Comparison of ENCODE assay signal across 9 mouse cellular contexts in genomic region chr1:170907111-170907455, GRCm38 (mm10). TPM values are rescaled to one million over a fixed set of nuclear protein-coding genes. Genes with fewer than 3 reads are reported as not detected.
DNase-seq lines count a peak whose midpoint lies in the region; ATAC-seq and TF ChIP-seq lines count a peak whose summit lies in the region.
"Had no signal": no experiment of that assay in that cellular context is flagged by ENCODE, and none has a peak within 500 bp of the region (broad histone marks: within the 10 kb centered on the region; RNA-seq: fewer than 3 reads in every experiment).

No protein-coding gene starts in this region.

- peak overlapping the region; percentile 53 for H3K4me3 ChIP-seq in kidney, embryonic 15.5 days (replicated peaks)
- peak overlapping the region; percentile 53 for H3K4me3 ChIP-seq in embryonic facial prominence, embryonic 14.5 days (ENCODE audit: low read depth, low read length)
- peak overlapping the region; percentile 56 for H3K4me3 ChIP-seq in hindbrain, postnatal 0 days (ENCODE audit: low read length)
- peak overlapping the region; percentile 62 for H3K4me3 ChIP-seq in midbrain, postnatal 0 days (ENCODE audit: low read depth, low read length)

- peak overlapping the region; percentile 97 for H3K4me2 ChIP-seq in kidney, embryonic 15.5 days
- H3K4me2 ChIP-seq in embryonic facial prominence, embryonic 14.5 days (ENCODE audit: low read depth, low read length) = peak overlapping the region; percentile 91
- H3K4me2 ChIP-seq in hindbrain, postnatal 0 days (ENCODE audit: low read depth, low read length) = peak overlapping the region; percentile 86
- H3K4me2 ChIP-seq in midbrain, postnatal 0 days (ENCODE audit: low read depth, low read length, poor library complexity, severe bottlenecking) = peak overlapping the region; percentile 97

- peaks cover 17% of the 10 kb centered on the region for H3K4me1 ChIP-seq in kidney, embryonic 15.5 days
- peaks cover 5% of the 10 kb centered on the region; the same call in 1 of the 2 replicates for H3K4me1 ChIP-seq in embryonic facial prominence, embryonic 14.5 days (ENCODE audit: control insufficient read depth, insufficient read depth, low read length)
- peaks cover 3% of the 10 kb centered on the region; the same call in 1 of the 2 replicates for H3K4me1 ChIP-seq in hindbrain, postnatal 0 days (ENCODE audit: insufficient read depth, low read length)
- peaks cover 9% of the 10 kb centered on the region; the same call in 1 of the 2 replicates for H3K4me1 ChIP-seq in midbrain, postnatal 0 days (ENCODE audit: insufficient read depth, low read length)

- TF ChIP-seq CTCF in hindbrain, postnatal 0 days (IDR thresholded peaks at IDR 0.05; ENCODE audit: low read depth) = no peak
- TF ChIP-seq CTCF in midbrain, postnatal 0 days (IDR thresholded peaks at IDR 0.05) = no peak

- peak overlapping the region; percentile 41 for H3K9ac ChIP-seq in kidney, embryonic 15.5 days
- H3K9ac ChIP-seq in embryonic facial prominence, embryonic 14.5 days (ENCODE audit: low read depth, low read length) = peak overlapping the region; percentile 45; the same call in 1 of the 2 replicates
- H3K9ac ChIP-seq in hindbrain, postnatal 0 days (replicated peaks; ENCODE audit: low read length) = peak overlapping the region; percentile 61
- peak overlapping the region; percentile 61 for H3K9ac ChIP-seq in midbrain, postnatal 0 days (replicated peaks; ENCODE audit: low read length, poor library complexity, severe bottlenecking)

- no peak for DNase-seq in kidney, postnatal 4 days
- no peak for DNase-seq in embryonic facial prominence, embryonic 14.5 days (ENCODE audit: low spot score)
- peak; percentile 2 for DNase-seq in hindbrain, postnatal 0 days (ENCODE audit: low spot score)
- DNase-seq in midbrain, postnatal 0 days (ENCODE audit: low spot score) = no peak
- no peak for DNase-seq in layer of hippocampus, adult 9-10 months (ENCODE audit: low spot score)
- no peak for DNase-seq in spleen, postnatal 14 days (ENCODE audit: low spot score in 2 of 2)

- peaks cover 63% of the 10 kb centered on the region for H3K27me3 ChIP-seq in kidney, embryonic 15.5 days
- peaks cover 43% of the 10 kb centered on the region for H3K27me3 ChIP-seq in embryonic facial prominence, embryonic 14.5 days (replicated peaks; ENCODE audit: control insufficient read depth, insufficient read depth, low read length)
- H3K27me3 ChIP-seq in hindbrain, postnatal 0 days (ENCODE audit: insufficient read depth, low read length) = peaks cover 3% of the 10 kb centered on the region; the same call in 1 of the 2 replicates
- H3K27me3 ChIP-seq in midbrain, postnatal 0 days (ENCODE audit: insufficient read depth, low read length) = peaks cover 17% of the 10 kb centered on the region

- no peak overlapping the region for H3K27ac ChIP-seq in kidney, embryonic 15.5 days
- H3K27ac ChIP-seq in embryonic facial prominence, embryonic 14.5 days (replicated peaks; ENCODE audit: low read depth, low read length) = no peak overlapping the region
- no peak overlapping the region for H3K27ac ChIP-seq in hindbrain, postnatal 0 days
- H3K27ac ChIP-seq in midbrain, postnatal 0 days (ENCODE audit: low read depth, low read length) = no peak overlapping the region

- no peak for ATAC-seq in kidney, embryonic 15.5 days (replicated peaks; ENCODE audit: low FRiP score)
- no peak for ATAC-seq in embryonic facial prominence, embryonic 14.5 days (ENCODE audit: low read depth)
- ATAC-seq in hindbrain, postnatal 0 days = no peak
- ATAC-seq in midbrain, postnatal 0 days (ENCODE audit: low FRiP score) = peak; percentile 48; the same call in 1 of the 2 replicates
- no peak for ATAC-seq in granulocyte monocyte progenitor cell, adult 5-6 weeks (replicated peaks; ENCODE audit: poor library complexity, severe bottlenecking)

- WGBS in kidney, embryonic 15.5 days = 17% methylated on average over 11 of the region's 11 CpGs
- 23% methylated on average over 11 of the region's 11 CpGs for WGBS in embryonic facial prominence, embryonic 14.5 days
- WGBS in hindbrain, postnatal 0 days = 19% methylated on average over 11 of the region's 11 CpGs
- WGBS in midbrain, postnatal 0 days = 20% methylated on average over 11 of the region's 11 CpGs

- no peaks in the 10 kb centered on the region for H3K9me3 ChIP-seq in kidney, embryonic 15.5 days (replicated peaks)
- H3K9me3 ChIP-seq in embryonic facial prominence, embryonic 14.5 days (ENCODE audit: control insufficient read depth, low read length) = no peaks in the 10 kb centered on the region
- H3K9me3 ChIP-seq in hindbrain, postnatal 0 days (ENCODE audit: low read length) = no peaks in the 10 kb centered on the region
- H3K9me3 ChIP-seq in midbrain, postnatal 0 days (ENCODE audit: low read length) = no peaks in the 10 kb centered on the region

- H3K36me3 ChIP-seq in kidney, embryonic 15.5 days = no peaks in the 10 kb centered on the region
- no peaks in the 10 kb centered on the region for H3K36me3 ChIP-seq in embryonic facial prominence, embryonic 14.5 days (ENCODE audit: control insufficient read depth, insufficient read depth, low read length)
- no peaks in the 10 kb centered on the region for H3K36me3 ChIP-seq in hindbrain, postnatal 0 days (ENCODE audit: insufficient read depth, low read length)
- no peaks in the 10 kb centered on the region for H3K36me3 ChIP-seq in midbrain, postnatal 0 days (ENCODE audit: insufficient read depth, low read length)

RNA-seq across cellular contexts. Expression of gene Fcrlb, which starts 5.7 kb away (rescaled TPM):
- polyA plus RNA-seq in kidney, embryonic 15.5 days (2015; fragmentation: Nextera tagmentation; extraction: Ambion mirVana) = 0.21 TPM in 1 of 2 replicates, not detected in the other
- polyA plus RNA-seq in embryonic facial prominence, embryonic 14.5 days (2014; fragmentation: Nextera tagmentation; extraction: Ambion mirVana) = not detected in 2 replicates
- total RNA-seq in hindbrain, postnatal 0 days (2014; rRNA removed) = 0.68 and 0.86 TPM in 2 replicates
- polyA plus RNA-seq in hindbrain, postnatal 0 days (2015; fragmentation: Nextera tagmentation; extraction: Ambion mirVana) = 1.0 and 1.4 TPM in 2 replicates
- total RNA-seq in midbrain, postnatal 0 days (2014; rRNA removed) = 1.7 and 2.2 TPM in 2 replicates
- 1.3 and 1.8 TPM in 2 replicates for polyA plus RNA-seq in midbrain, postnatal 0 days (2015; fragmentation: Nextera tagmentation; extraction: Ambion mirVana)
- total RNA-seq in granulocyte monocyte progenitor cell, adult 5-6 weeks (2014; fragmentation: Nextera tagmentation) = not detected in 2 replicates
- total RNA-seq in granulocyte monocyte progenitor cell, adult 5-6 weeks (2017) = not detected in 2 replicates
- total RNA-seq: left cerebral cortex, postnatal 4 days had no signal

RNA-seq across cellular contexts. Expression of gene Fcrla, which starts 20.3 kb away (rescaled TPM):
- not detected in 2 replicates for polyA plus RNA-seq in kidney, embryonic 15.5 days (2015; fragmentation: Nextera tagmentation; extraction: Ambion mirVana)
- polyA plus RNA-seq in embryonic facial prominence, embryonic 14.5 days (2014; fragmentation: Nextera tagmentation; extraction: Ambion mirVana) = not detected in 2 replicates
- not detected in 2 replicates for total RNA-seq in hindbrain, postnatal 0 days (2014; rRNA removed)
- not detected in 2 replicates for polyA plus RNA-seq in hindbrain, postnatal 0 days (2015; fragmentation: Nextera tagmentation; extraction: Ambion mirVana)
- total RNA-seq in midbrain, postnatal 0 days (2014; rRNA removed) = not detected in 2 replicates
- not detected in 2 replicates for polyA plus RNA-seq in midbrain, postnatal 0 days (2015; fragmentation: Nextera tagmentation; extraction: Ambion mirVana)
- total RNA-seq in granulocyte monocyte progenitor cell, adult 5-6 weeks (2014; fragmentation: Nextera tagmentation) = not detected in 2 replicates
- not detected in 2 replicates for total RNA-seq in granulocyte monocyte progenitor cell, adult 5-6 weeks (2017)
- total RNA-seq: left cerebral cortex, postnatal 4 days had no signal

RNA-seq across cellular contexts. Expression of gene Dusp12, which starts 21.7 kb away (rescaled TPM):
- 35.0 and 39.7 TPM in 2 replicates for polyA plus RNA-seq in kidney, embryonic 15.5 days (2015; fragmentation: Nextera tagmentation; extraction: Ambion mirVana)
- 43.7 and 44.7 TPM in 2 replicates for polyA plus RNA-seq in embryonic facial prominence, embryonic 14.5 days (2014; fragmentation: Nextera tagmentation; extraction: Ambion mirVana)
- total RNA-seq in hindbrain, postnatal 0 days (2014; rRNA removed) = 25.4 and 40.4 TPM in 2 replicates
- polyA plus RNA-seq in hindbrain, postnatal 0 days (2015; fragmentation: Nextera tagmentation; extraction: Ambion mirVana) = 32.0 and 34.4 TPM in 2 replicates
- 43.3 and 44.1 TPM in 2 replicates for total RNA-seq in midbrain, postnatal 0 days (2014; rRNA removed)
- polyA plus RNA-seq in midbrain, postnatal 0 days (2015; fragmentation: Nextera tagmentation; extraction: Ambion mirVana) = 38.0 and 39.6 TPM in 2 replicates
- total RNA-seq in granulocyte monocyte progenitor cell, adult 5-6 weeks (2014; fragmentation: Nextera tagmentation) = 16.9 and 18.2 TPM in 2 replicates
- 10.3 and 10.9 TPM in 2 replicates for total RNA-seq in granulocyte monocyte progenitor cell, adult 5-6 weeks (2017)

RNA-seq across cellular contexts. Expression of gene Gm26620, which starts 22.2 kb away (rescaled TPM):
- polyA plus RNA-seq in kidney, embryonic 15.5 days (2015; fragmentation: Nextera tagmentation; extraction: Ambion mirVana) = 0.22 and 0.31 TPM in 2 replicates
- 1.1 and 1.5 TPM in 2 replicates for polyA plus RNA-seq in embryonic facial prominence, embryonic 14.5 days (2014; fragmentation: Nextera tagmentation; extraction: Ambion mirVana)
- 0.52 TPM in 1 of 2 replicates, not detected in the other for total RNA-seq in hindbrain, postnatal 0 days (2014; rRNA removed)
- 0.86 and 1.5 TPM in 2 replicates for polyA plus RNA-seq in hindbrain, postnatal 0 days (2015; fragmentation: Nextera tagmentation; extraction: Ambion mirVana)
- 1.6 and 1.9 TPM in 2 replicates for total RNA-seq in midbrain, postnatal 0 days (2014; rRNA removed)
- polyA plus RNA-seq in midbrain, postnatal 0 days (2015; fragmentation: Nextera tagmentation; extraction: Ambion mirVana) = 0.77 and 1.2 TPM in 2 replicates
- not detected in 2 replicates for total RNA-seq in granulocyte monocyte progenitor cell, adult 5-6 weeks (2014; fragmentation: Nextera tagmentation)
- not detected in 2 replicates for total RNA-seq in granulocyte monocyte progenitor cell, adult 5-6 weeks (2017)

RNA-seq across cellular contexts. Expression of gene Atf6, which starts 39.5 kb away (rescaled TPM):
- 9.1 and 9.2 TPM in 2 replicates for polyA plus RNA-seq in kidney, embryonic 15.5 days (2015; fragmentation: Nextera tagmentation; extraction: Ambion mirVana)
- 10.8 and 11.7 TPM in 2 replicates for polyA plus RNA-seq in embryonic facial prominence, embryonic 14.5 days (2014; fragmentation: Nextera tagmentation; extraction: Ambion mirVana)
- 15.7 and 17.8 TPM in 2 replicates for total RNA-seq in hindbrain, postnatal 0 days (2014; rRNA removed)
- polyA plus RNA-seq in hindbrain, postnatal 0 days (2015; fragmentation: Nextera tagmentation; extraction: Ambion mirVana) = 6.1 and 6.3 TPM in 2 replicates
- total RNA-seq in midbrain, postnatal 0 days (2014; rRNA removed) = 17.4 and 21.0 TPM in 2 replicates
- 5.4 and 5.5 TPM in 2 replicates for polyA plus RNA-seq in midbrain, postnatal 0 days (2015; fragmentation: Nextera tagmentation; extraction: Ambion mirVana)
- total RNA-seq in granulocyte monocyte progenitor cell, adult 5-6 weeks (2014; fragmentation: Nextera tagmentation) = 19.2 and 27.1 TPM in 2 replicates
- 27.5 and 30.5 TPM in 2 replicates for total RNA-seq in granulocyte monocyte progenitor cell, adult 5-6 weeks (2017)
